Mouse (Mus musculus): ENCODE results near the gene Ptbp2. TPM values are rescaled to one million over a fixed set of nuclear protein-coding genes. Genes with fewer than 3 reads are reported as not detected.
A peak's percentile ranks its signal among the peaks of the same experiment; 100 is the strongest.

Gene Ptbp2
- total RNA-seq (2021): 100 to 1,000 TPM; 259 to 287 TPM

GRCm38 (mm10) chr3:119784366-119784765 is at the start of gene Ptbp2:
Gene Ptbp2, minus strand, starts transcription at chr3:119784466.
- intact Hi-C loops (cut with DNase I): no loop called here
- no peak for DNase-seq

GRCm38 (mm10) chr3:119814678-119815077 is 30.4 kb upstream of the Ptbp2 start:
- DNase-seq: no peak
- intact Hi-C loops (cut with DNase I): no loop called here

GRCm38 (mm10) chr3:119806123-119806522 is 21.9 kb upstream of the Ptbp2 start:
- DNase-seq: no peak
- intact Hi-C loops (cut with DNase I): no loop called here

- DNase-seq: no peak
- intact Hi-C loops (cut with DNase I): no loop called here
Measured at GRCm38 (mm10) chr3:119794677-119795365, 10.6 kb upstream of the Ptbp2 start.

- intact Hi-C loops (cut with DNase I): no loop called here
- DNase-seq: peak; percentile 91
Measured at GRCm38 (mm10) chr3:119782946-119783701, 1.1 kb downstream of the Ptbp2 start.

GRCm38 (mm10) chr3:119782022-119782945 is 2.0 kb downstream of the Ptbp2 start:
- DNase-seq: peak; percentile 70
- intact Hi-C loops (cut with DNase I): no loop called here

GRCm38 (mm10) chr3:119780876-119781275 is 3.4 kb downstream of the Ptbp2 start:
- intact Hi-C loops (cut with DNase I): no loop called here
- DNase-seq: no peak

GRCm38 (mm10) chr3:119779261-119779660 is 5.0 kb downstream of the Ptbp2 start:
- intact Hi-C loops (cut with DNase I): no loop called here
- DNase-seq: no peak

GRCm38 (mm10) chr3:119778431-119778830 is 5.8 kb downstream of the Ptbp2 start:
- intact Hi-C loops (cut with DNase I): no loop called here
- no peak for DNase-seq

- intact Hi-C loops (cut with DNase I): no loop called here
- DNase-seq: no peak
Measured at GRCm38 (mm10) chr3:119776129-119776528, 8.1 kb downstream of the Ptbp2 start.

GRCm38 (mm10) chr3:119772789-119773188 is 11.5 kb downstream of the Ptbp2 start:
- intact Hi-C loops (cut with DNase I): no loop called here
- DNase-seq: no peak

GRCm38 (mm10) chr3:119763772-119764171 is 20.5 kb downstream of the Ptbp2 start:
- no peak for DNase-seq
- intact Hi-C loops (cut with DNase I): no loop called here

- DNase-seq: no peak
- intact Hi-C loops (cut with DNase I): no loop called here
Measured at GRCm38 (mm10) chr3:119761732-119762131, 22.5 kb downstream of the Ptbp2 start.

- intact Hi-C loops (cut with DNase I): no loop called here
- DNase-seq: no peak
Measured at GRCm38 (mm10) chr3:119753791-119754190, 30.5 kb downstream of the Ptbp2 start.

GRCm38 (mm10) chr3:119749551-119750249 is 34.6 kb downstream of the Ptbp2 start:
- intact Hi-C loops (cut with DNase I): no loop called here
- DNase-seq: no peak

- no peak for DNase-seq
- intact Hi-C loops (cut with DNase I): no loop called here
Measured at GRCm38 (mm10) chr3:119749140-119749539, 35.1 kb downstream of the Ptbp2 start.

GRCm38 (mm10) chr3:119746656-119747055 is 37.6 kb downstream of the Ptbp2 start:
- intact Hi-C loops (cut with DNase I): no loop called here
- DNase-seq: no peak

GRCm38 (mm10) chr3:119745801-119746200 is 38.5 kb downstream of the Ptbp2 start:
- intact Hi-C loops (cut with DNase I): no loop called here
- DNase-seq: no peak

- no peak for DNase-seq
- intact Hi-C loops (cut with DNase I): no loop called here
Measured at GRCm38 (mm10) chr3:119729863-119730262, 54.4 kb downstream of the Ptbp2 start.

- intact Hi-C loops (cut with DNase I): no loop called here
- DNase-seq: no peak
Measured at GRCm38 (mm10) chr3:119712066-119712465, 72.2 kb downstream of the Ptbp2 start.

- DNase-seq: no peak
- intact Hi-C loops (cut with DNase I): no loop called here
Measured at GRCm38 (mm10) chr3:119711503-119711902, 72.8 kb downstream of the Ptbp2 start.
